In genomic region chr1:133069275-133070120, GRCm38 (mm10) we compare ENCODE assay signal across 8 mouse cellular contexts. TPM values are rescaled to one million over a fixed set of nuclear protein-coding genes. Genes with fewer than 3 reads are reported as not detected.
DNase-seq lines count a peak whose midpoint lies in the region; ATAC-seq lines count a peak whose summit lies in the region.

No protein-coding gene starts in this region.

- no peak overlapping the region for H3K4me3 ChIP-seq in midbrain, embryonic 10.5 days
- no peak overlapping the region for H3K4me3 ChIP-seq in midbrain, embryonic 11.5 days (ENCODE audit: low read depth, low read length)
- no peak overlapping the region for H3K4me3 ChIP-seq in forebrain, embryonic 15.5 days
- H3K4me3 ChIP-seq in hindbrain, embryonic 12.5 days: no peak overlapping the region
- no peak overlapping the region for H3K4me3 ChIP-seq in neural tube, embryonic 14.5 days (ENCODE audit: low read depth, low read length)

- no peaks in the 10 kb centered on the region for H3K9me3 ChIP-seq in midbrain, embryonic 10.5 days (replicated peaks)
- no peaks in the 10 kb centered on the region for H3K9me3 ChIP-seq in midbrain, embryonic 11.5 days (ENCODE audit: control insufficient read depth, low read length)
- no peaks in the 10 kb centered on the region for H3K9me3 ChIP-seq in forebrain, embryonic 15.5 days
- H3K9me3 ChIP-seq in hindbrain, embryonic 12.5 days (replicated peaks): no peaks in the 10 kb centered on the region
- no peaks in the 10 kb centered on the region for H3K9me3 ChIP-seq in neural tube, embryonic 14.5 days (ENCODE audit: control insufficient read depth, low read length)

- no peak for DNase-seq in midbrain, embryonic 10.5 days (ENCODE audit: low spot score)
- no peak for DNase-seq in midbrain, embryonic 11.5 days (ENCODE audit: low spot score, missing footprints)
- DNase-seq in right cerebral cortex, postnatal 4 days: no peak
- no peak for DNase-seq in layer of hippocampus, postnatal 25 days (ENCODE audit: extremely low spot score in 1 of 2, low spot score in 1 of 2)
- no peak for DNase-seq in MN1 (ENCODE audit: low spot score)

- no peak overlapping the region for H3K4me2 ChIP-seq in midbrain, embryonic 11.5 days
- H3K4me2 ChIP-seq in forebrain, embryonic 15.5 days (replicated peaks): no peak overlapping the region
- no peak overlapping the region for H3K4me2 ChIP-seq in hindbrain, embryonic 12.5 days (replicated peaks)
- no peak overlapping the region for H3K4me2 ChIP-seq in neural tube, embryonic 14.5 days (ENCODE audit: low read depth, low read length)

- ATAC-seq in midbrain, embryonic 11.5 days (ENCODE audit: low FRiP score): no peak
- no peak for ATAC-seq in forebrain, embryonic 15.5 days (replicated peaks)
- ATAC-seq in hindbrain, embryonic 12.5 days (ENCODE audit: low FRiP score): no peak
- ATAC-seq in neural tube, embryonic 14.5 days (ENCODE audit: low read depth): 0 out of 2 replicates have a peak, but pooled peaks have one; percentile 22

- peak overlapping the region; percentile 70 for H3K27ac ChIP-seq in midbrain, embryonic 10.5 days (replicated peaks)
- no peak overlapping the region for H3K27ac ChIP-seq in midbrain, embryonic 11.5 days (ENCODE audit: low read depth, low read length)
- H3K27ac ChIP-seq in forebrain, embryonic 15.5 days (replicated peaks): peak overlapping the region; percentile 35
- H3K27ac ChIP-seq in hindbrain, embryonic 12.5 days: peak overlapping the region; percentile 41; the same call in 1 of the 2 replicates
- H3K27ac ChIP-seq in neural tube, embryonic 14.5 days (ENCODE audit: low read depth, low read length): peak overlapping the region; percentile 2; the same call in 1 of the 2 replicates

- peaks cover 93% of the 10 kb centered on the region for H3K36me3 ChIP-seq in midbrain, embryonic 10.5 days
- H3K36me3 ChIP-seq in midbrain, embryonic 11.5 days (ENCODE audit: control insufficient read depth, insufficient read depth, low read length): peaks cover 12% of the 10 kb centered on the region
- peaks cover 18% of the 10 kb centered on the region for H3K36me3 ChIP-seq in forebrain, embryonic 15.5 days
- peaks cover 48% of the 10 kb centered on the region for H3K36me3 ChIP-seq in hindbrain, embryonic 12.5 days
- H3K36me3 ChIP-seq in neural tube, embryonic 14.5 days (ENCODE audit: control insufficient read depth, insufficient read depth, low read length): peaks cover 5% of the 10 kb centered on the region

- no peaks in the 10 kb centered on the region for H3K27me3 ChIP-seq in midbrain, embryonic 10.5 days (ENCODE audit: low read depth, poor library complexity, severe bottlenecking)
- no peaks in the 10 kb centered on the region for H3K27me3 ChIP-seq in midbrain, embryonic 11.5 days (ENCODE audit: control insufficient read depth, insufficient read depth, low read length)
- H3K27me3 ChIP-seq in forebrain, embryonic 15.5 days: no peaks in the 10 kb centered on the region
- no peaks in the 10 kb centered on the region for H3K27me3 ChIP-seq in hindbrain, embryonic 12.5 days
- H3K27me3 ChIP-seq in neural tube, embryonic 14.5 days (ENCODE audit: control insufficient read depth, insufficient read depth, low read length): no peaks in the 10 kb centered on the region

- no peak overlapping the region for H3K9ac ChIP-seq in midbrain, embryonic 11.5 days (ENCODE audit: low read length)
- no peak overlapping the region for H3K9ac ChIP-seq in forebrain, embryonic 15.5 days (replicated peaks)
- no peak overlapping the region for H3K9ac ChIP-seq in hindbrain, embryonic 12.5 days
- H3K9ac ChIP-seq in neural tube, embryonic 14.5 days (replicated peaks; ENCODE audit: low read depth, low read length): no peak overlapping the region

- peaks cover 46% of the 10 kb centered on the region for H3K4me1 ChIP-seq in midbrain, embryonic 10.5 days
- H3K4me1 ChIP-seq in midbrain, embryonic 11.5 days (ENCODE audit: control insufficient read depth, insufficient read depth, low read length): no peaks in the 10 kb centered on the region; the same call in 1 of the 2 replicates
- H3K4me1 ChIP-seq in forebrain, embryonic 15.5 days: peaks cover 48% of the 10 kb centered on the region
- H3K4me1 ChIP-seq in hindbrain, embryonic 12.5 days: peaks cover 18% of the 10 kb centered on the region
- H3K4me1 ChIP-seq in neural tube, embryonic 14.5 days (ENCODE audit: control insufficient read depth, insufficient read depth, low read length): peaks cover 13% of the 10 kb centered on the region; the same call in 1 of the 2 replicates

- 86% methylated on average over 12 of the region's 12 CpGs for WGBS in midbrain, embryonic 10.5 days
- 86% methylated on average over 12 of the region's 12 CpGs for WGBS in midbrain, embryonic 11.5 days
- WGBS in forebrain, embryonic 15.5 days: 83% methylated on average over 12 of the region's 12 CpGs
- 83% methylated on average over 12 of the region's 12 CpGs for WGBS in hindbrain, embryonic 12.5 days
- WGBS in neural tube, embryonic 14.5 days: 78% methylated on average over 12 of the region's 12 CpGs

RNA-seq across cellular contexts. Expression of gene Pik3c2b, which starts 24.0 kb away (rescaled TPM):
- 14.1 and 18.2 TPM in 2 replicates for polyA plus RNA-seq in midbrain, embryonic 10.5 days (2016; fragmentation: Nextera tagmentation; extraction: Ambion mirVana)
- polyA plus RNA-seq in midbrain, embryonic 11.5 days (2014; fragmentation: Nextera tagmentation; extraction: Ambion mirVana): 15.5 and 16.3 TPM in 2 replicates
- polyA plus RNA-seq in forebrain, embryonic 15.5 days (2015; fragmentation: Nextera tagmentation; extraction: Ambion mirVana): 15.7 and 18.7 TPM in 2 replicates
- 17.0 and 19.8 TPM in 2 replicates for polyA plus RNA-seq in hindbrain, embryonic 12.5 days (2016; fragmentation: Nextera tagmentation; extraction: Ambion mirVana)
- polyA plus RNA-seq in neural tube, embryonic 14.5 days (2014; fragmentation: Nextera tagmentation; extraction: Ambion mirVana): 14.2 and 17.2 TPM in 2 replicates
- 10 to 100 TPM; 12.3 to 17.3 TPM for total RNA-seq in layer of hippocampus, postnatal 25 days (2021)

RNA-seq across cellular contexts. Expression of gene Mdm4, which starts 39.1 kb away (rescaled TPM):
- 34.6 and 37.7 TPM in 2 replicates for polyA plus RNA-seq in midbrain, embryonic 10.5 days (2016; fragmentation: Nextera tagmentation; extraction: Ambion mirVana)
- polyA plus RNA-seq in midbrain, embryonic 11.5 days (2014; fragmentation: Nextera tagmentation; extraction: Ambion mirVana): 36.5 TPM in 2 replicates
- 46.8 and 48.3 TPM in 2 replicates for polyA plus RNA-seq in forebrain, embryonic 15.5 days (2015; fragmentation: Nextera tagmentation; extraction: Ambion mirVana)
- polyA plus RNA-seq in hindbrain, embryonic 12.5 days (2016; fragmentation: Nextera tagmentation; extraction: Ambion mirVana): 47.6 and 49.1 TPM in 2 replicates
- polyA plus RNA-seq in neural tube, embryonic 14.5 days (2014; fragmentation: Nextera tagmentation; extraction: Ambion mirVana): 50.9 and 78.8 TPM in 2 replicates
- 10 to 100 TPM; 65.5 to 91.1 TPM for total RNA-seq in layer of hippocampus, postnatal 25 days (2021)
